Mouse (Mus musculus): ENCODE results near the gene Olfr736. TPM values are rescaled to one million over a fixed set of nuclear protein-coding genes. Genes with fewer than 3 reads are reported as not detected.

The Olfr736 gene
- polyA plus RNA-seq (2015; fragmentation: Nextera tagmentation; extraction: Ambion mirVana), result not detected in 2 replicates

GRCm38 (mm10) chr14:50380863-50381262 is at the start of gene Olfr736:
Gene Olfr736, plus strand, starts transcription at chr14:50381163.
- 58% methylated on average over 2 of the region's 2 CpGs for WGBS
- Histone ChIP-seq H3K27me3 (ENCODE audit: control insufficient read depth, insufficient read depth, low read length) (no peaks in the 10 kb centered on the region), H3K9ac (ENCODE audit: low read length) (no peak within 1 kb of the TSS), H3K27ac (ENCODE audit: low read length) (no peak within 1 kb of the TSS), H3K4me2 (ENCODE audit: low read depth, low read length) (no peak within 1 kb of the TSS), H3K4me1 (ENCODE audit: control insufficient read depth, insufficient read depth, low read length) (no peaks in the 10 kb centered on the region), H3K4me3 (replicated peaks; ENCODE audit: low read length) (no peak within 1 kb of the TSS), H3K9me3 (replicated peaks; ENCODE audit: control insufficient read depth, low read length) (no peaks in the 10 kb centered on the region), H3K36me3 (ENCODE audit: control insufficient read depth, insufficient read depth, low read length) (no peaks in the 10 kb centered on the region)
- no peak for ATAC-seq (ENCODE audit: insufficient read depth, low FRiP score)

GRCm38 (mm10) chr14:50348796-50349195 is 32.2 kb upstream of the Olfr736 start, which contains the start of gene Olfr735:
Gene Olfr735, minus strand, starts transcription at chr14:50348872.
- Histone ChIP-seq H3K4me2 (ENCODE audit: low read depth, low read length) (no peak within 1 kb of the TSS), H3K36me3 (ENCODE audit: control insufficient read depth, insufficient read depth, low read length) (no peaks in the 10 kb centered on the region), H3K9me3 (replicated peaks; ENCODE audit: control insufficient read depth, low read length) (no peaks in the 10 kb centered on the region), H3K9ac (ENCODE audit: low read length) (no peak within 1 kb of the TSS), H3K27me3 (ENCODE audit: control insufficient read depth, insufficient read depth, low read length) (no peaks in the 10 kb centered on the region), H3K4me1 (ENCODE audit: control insufficient read depth, insufficient read depth, low read length) (no peaks in the 10 kb centered on the region), H3K4me3 (replicated peaks; ENCODE audit: low read length) (no peak within 1 kb of the TSS), H3K27ac (ENCODE audit: low read length) (no peak within 1 kb of the TSS)
- WGBS, result 70% methylated on average over 2 of the region's 2 CpGs
- ATAC-seq (ENCODE audit: insufficient read depth, low FRiP score), result no peak

- H3K4me2 ChIP-seq (ENCODE audit: low read depth, low read length), result no peak overlapping the region
- no peak overlapping the region for H3K4me3 ChIP-seq (replicated peaks; ENCODE audit: low read length)
- H3K27ac ChIP-seq (ENCODE audit: low read length), result no peak overlapping the region
- no peaks in the 10 kb centered on the region for H3K27me3 ChIP-seq (ENCODE audit: control insufficient read depth, insufficient read depth, low read length)
- no peaks in the 10 kb centered on the region for H3K36me3 ChIP-seq (ENCODE audit: control insufficient read depth, insufficient read depth, low read length)
- no peaks in the 10 kb centered on the region for H3K9me3 ChIP-seq (replicated peaks; ENCODE audit: control insufficient read depth, low read length)
- H3K9ac ChIP-seq (ENCODE audit: low read length), result no peak overlapping the region
- H3K4me1 ChIP-seq (ENCODE audit: control insufficient read depth, insufficient read depth, low read length), result no peaks in the 10 kb centered on the region
- no peak for ATAC-seq (ENCODE audit: insufficient read depth, low FRiP score)
- WGBS, result 37% methylated on average over 3 of the region's 3 CpGs
These were observed 28.5 kb upstream of the Olfr736 start for GRCm38 (mm10) chr14:50352438-50352837.

GRCm38 (mm10) chr14:50356725-50357124 is 24.2 kb upstream of the Olfr736 start:
- H3K4me3 ChIP-seq (replicated peaks; ENCODE audit: low read length), result no peak overlapping the region
- H3K27ac ChIP-seq (ENCODE audit: low read length), result no peak overlapping the region
- H3K36me3 ChIP-seq (ENCODE audit: control insufficient read depth, insufficient read depth, low read length), result no peaks in the 10 kb centered on the region
- no peaks in the 10 kb centered on the region for H3K27me3 ChIP-seq (ENCODE audit: control insufficient read depth, insufficient read depth, low read length)
- no peaks in the 10 kb centered on the region for H3K4me1 ChIP-seq (ENCODE audit: control insufficient read depth, insufficient read depth, low read length)
- WGBS, result 62% methylated on average over 2 of the region's 2 CpGs
- no peak overlapping the region for H3K4me2 ChIP-seq (ENCODE audit: low read depth, low read length)
- no peak overlapping the region for H3K9ac ChIP-seq (ENCODE audit: low read length)
- H3K9me3 ChIP-seq (replicated peaks; ENCODE audit: control insufficient read depth, low read length), result no peaks in the 10 kb centered on the region
- ATAC-seq (ENCODE audit: insufficient read depth, low FRiP score), result no peak

DNA sequence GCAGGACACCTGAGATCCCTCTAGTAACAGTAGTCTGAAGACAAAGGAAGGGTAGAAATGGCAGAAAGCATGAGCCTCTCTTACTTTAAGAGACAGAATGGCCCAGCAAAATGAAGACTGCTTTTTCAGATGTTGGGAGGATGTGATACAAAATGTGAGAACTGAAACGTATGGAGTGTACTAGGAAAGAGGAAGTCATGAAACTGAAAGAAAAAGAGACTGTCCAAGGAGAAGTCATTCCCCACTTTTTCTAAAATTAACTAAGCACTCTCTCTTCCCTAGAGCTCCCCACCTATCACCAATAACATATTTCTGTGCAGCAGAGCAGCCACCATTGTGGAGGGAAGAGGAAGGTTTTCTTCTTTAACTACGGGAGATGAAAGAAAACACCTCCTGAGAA is 23.4 kb upstream of the Olfr736 start, which contains the start of gene Tlr11:
Gene Tlr11 (plus strand): TSS at position 322 of the 400 bp plus-strand sequence.
- Histone ChIP-seq H3K4me3 (replicated peaks; ENCODE audit: low read length) (no peak within 1 kb of the TSS), H3K9ac (ENCODE audit: low read length) (no peak within 1 kb of the TSS), H3K4me2 (ENCODE audit: low read depth, low read length) (no peak within 1 kb of the TSS), H3K4me1 (ENCODE audit: control insufficient read depth, insufficient read depth, low read length) (no peaks in the 10 kb centered on the region), H3K36me3 (ENCODE audit: control insufficient read depth, insufficient read depth, low read length) (no peaks in the 10 kb centered on the region), H3K9me3 (replicated peaks; ENCODE audit: control insufficient read depth, low read length) (no peaks in the 10 kb centered on the region), H3K27me3 (ENCODE audit: control insufficient read depth, insufficient read depth, low read length) (no peaks in the 10 kb centered on the region), H3K27ac (ENCODE audit: low read length) (no peak within 1 kb of the TSS)
- 79% methylated on average over 2 of the region's 2 CpGs for WGBS
- ATAC-seq (ENCODE audit: insufficient read depth, low FRiP score), result no peak

GRCm38 (mm10) chr14:50360480-50360879 is 20.5 kb upstream of the Olfr736 start:
- Histone ChIP-seq H3K27ac (ENCODE audit: low read length) (no peak overlapping the region), H3K4me2 (ENCODE audit: low read depth, low read length) (no peak overlapping the region), H3K36me3 (ENCODE audit: control insufficient read depth, insufficient read depth, low read length) (no peaks in the 10 kb centered on the region), H3K9ac (ENCODE audit: low read length) (no peak overlapping the region), H3K27me3 (ENCODE audit: control insufficient read depth, insufficient read depth, low read length) (no peaks in the 10 kb centered on the region), H3K4me1 (ENCODE audit: control insufficient read depth, insufficient read depth, low read length) (no peaks in the 10 kb centered on the region), H3K9me3 (replicated peaks; ENCODE audit: control insufficient read depth, low read length) (no peaks in the 10 kb centered on the region), H3K4me3 (replicated peaks; ENCODE audit: low read length) (no peak overlapping the region)
- 78% methylated on average over 3 of the region's 3 CpGs for WGBS
- ATAC-seq (ENCODE audit: insufficient read depth, low FRiP score), result no peak

DNA sequence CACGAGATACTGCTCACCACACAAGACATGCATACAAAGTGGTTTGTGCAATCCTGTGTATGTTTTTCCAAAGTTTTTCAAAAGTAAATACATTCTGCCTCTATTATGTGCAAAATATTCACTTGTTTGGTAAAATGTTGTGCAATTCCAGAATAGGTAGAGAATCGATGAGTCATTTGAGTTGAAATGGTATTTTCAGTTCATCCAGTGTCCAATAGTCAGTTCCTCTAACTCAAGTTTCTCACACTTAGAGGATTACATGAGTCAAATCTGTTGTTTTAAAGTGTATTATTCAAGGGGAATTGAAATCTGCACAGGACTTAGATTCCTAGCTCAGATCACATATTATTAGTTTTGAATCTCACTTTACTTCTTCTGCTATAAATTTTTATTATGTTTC is 17.4 kb upstream of the Olfr736 start:
- Histone ChIP-seq H3K4me1 (ENCODE audit: control insufficient read depth, insufficient read depth, low read length) (no peaks in the 10 kb centered on the region), H3K4me2 (ENCODE audit: low read depth, low read length) (no peak overlapping the region), H3K4me3 (replicated peaks; ENCODE audit: low read length) (no peak overlapping the region), H3K27me3 (ENCODE audit: control insufficient read depth, insufficient read depth, low read length) (no peaks in the 10 kb centered on the region), H3K27ac (ENCODE audit: low read length) (no peak overlapping the region), H3K9ac (ENCODE audit: low read length) (no peak overlapping the region), H3K36me3 (ENCODE audit: control insufficient read depth, insufficient read depth, low read length) (no peaks in the 10 kb centered on the region), H3K9me3 (replicated peaks; ENCODE audit: control insufficient read depth, low read length) (no peaks in the 10 kb centered on the region)
- WGBS, result 78% methylated on average over 2 of the region's 2 CpGs
- ATAC-seq (ENCODE audit: insufficient read depth, low FRiP score), result no peak

DNA sequence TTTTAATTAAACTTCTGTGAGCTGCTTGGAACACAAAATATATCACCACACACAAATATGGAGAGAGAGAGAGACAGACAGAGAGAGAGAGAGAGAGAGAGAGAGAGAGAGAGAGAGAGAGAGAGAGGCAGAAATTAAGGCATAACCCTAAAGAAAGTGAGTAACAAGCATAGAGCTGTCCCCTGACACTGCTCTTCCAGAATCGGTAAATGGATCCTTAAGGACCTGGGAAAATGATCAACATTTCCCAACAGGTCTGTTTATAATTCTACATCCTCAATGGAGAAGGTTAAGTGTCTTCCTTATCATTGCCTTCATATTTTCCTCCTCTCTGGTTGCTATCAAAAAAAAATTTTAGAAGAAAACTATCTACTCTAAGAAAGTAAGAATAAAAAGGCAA is 26.3 kb downstream of the Olfr736 start, which contains the start of gene Olfr738:
Gene Olfr738 (plus strand): TSS at position 301 of the 400 bp plus-strand sequence.
- Histone ChIP-seq H3K4me3 (replicated peaks; ENCODE audit: low read length) (no peak within 1 kb of the TSS), H3K9ac (ENCODE audit: low read length) (no peak within 1 kb of the TSS), H3K27ac (ENCODE audit: low read length) (no peak within 1 kb of the TSS), H3K36me3 (ENCODE audit: control insufficient read depth, insufficient read depth, low read length) (no peaks in the 10 kb centered on the region), H3K4me1 (ENCODE audit: control insufficient read depth, insufficient read depth, low read length) (no peaks in the 10 kb centered on the region), H3K4me2 (ENCODE audit: low read depth, low read length) (no peak within 1 kb of the TSS), H3K9me3 (replicated peaks; ENCODE audit: control insufficient read depth, low read length) (no peaks in the 10 kb centered on the region), H3K27me3 (ENCODE audit: control insufficient read depth, insufficient read depth, low read length) (no peaks in the 10 kb centered on the region)
- ATAC-seq (ENCODE audit: insufficient read depth, low FRiP score), result no peak
- WGBS, result 75% methylated on average over 1 of the region's 1 CpGs

DNA sequence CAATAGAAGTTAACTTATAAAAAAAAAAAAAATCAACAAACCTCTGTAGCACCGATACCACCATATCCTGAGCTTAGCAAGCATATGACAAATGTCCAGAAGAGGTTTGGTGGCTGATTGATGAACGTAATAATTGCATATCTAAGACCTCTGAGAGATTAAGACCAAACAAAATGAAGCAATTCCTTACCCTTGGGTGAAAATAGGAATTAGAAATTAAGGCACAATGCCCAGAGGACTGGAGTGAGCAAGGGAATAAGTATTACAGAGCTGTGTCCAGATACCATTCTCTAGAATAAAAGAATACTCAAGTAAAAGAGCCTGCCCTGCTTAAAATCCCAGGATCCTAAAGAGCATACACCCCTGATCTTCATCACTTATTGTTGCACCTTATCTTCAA is 37.4 kb downstream of the Olfr736 start, which contains the start of gene Olfr739:
Gene Olfr739 (plus strand): TSS at position 301 of the 400 bp plus-strand sequence.
- H3K4me1 ChIP-seq (ENCODE audit: control insufficient read depth, insufficient read depth, low read length), result no peaks in the 10 kb centered on the region
- ATAC-seq (ENCODE audit: insufficient read depth, low FRiP score), result no peak
- H3K9me3 ChIP-seq (replicated peaks; ENCODE audit: control insufficient read depth, low read length), result no peaks in the 10 kb centered on the region
- H3K4me2 ChIP-seq (ENCODE audit: low read depth, low read length), result no peak within 1 kb of the TSS
- H3K36me3 ChIP-seq (ENCODE audit: control insufficient read depth, insufficient read depth, low read length), result no peaks in the 10 kb centered on the region
- H3K27ac ChIP-seq (ENCODE audit: low read length), result no peak within 1 kb of the TSS
- no peaks in the 10 kb centered on the region for H3K27me3 ChIP-seq (ENCODE audit: control insufficient read depth, insufficient read depth, low read length)
- 54% methylated on average over 2 of the region's 2 CpGs for WGBS
- no peak within 1 kb of the TSS for H3K4me3 ChIP-seq (replicated peaks; ENCODE audit: low read length)
- no peak within 1 kb of the TSS for H3K9ac ChIP-seq (ENCODE audit: low read length)

Measured in stomach, embryonic 16.5 days (tissue).